ENCODE assay signal across 18 mouse cellular contexts in the genomic region with DNA sequence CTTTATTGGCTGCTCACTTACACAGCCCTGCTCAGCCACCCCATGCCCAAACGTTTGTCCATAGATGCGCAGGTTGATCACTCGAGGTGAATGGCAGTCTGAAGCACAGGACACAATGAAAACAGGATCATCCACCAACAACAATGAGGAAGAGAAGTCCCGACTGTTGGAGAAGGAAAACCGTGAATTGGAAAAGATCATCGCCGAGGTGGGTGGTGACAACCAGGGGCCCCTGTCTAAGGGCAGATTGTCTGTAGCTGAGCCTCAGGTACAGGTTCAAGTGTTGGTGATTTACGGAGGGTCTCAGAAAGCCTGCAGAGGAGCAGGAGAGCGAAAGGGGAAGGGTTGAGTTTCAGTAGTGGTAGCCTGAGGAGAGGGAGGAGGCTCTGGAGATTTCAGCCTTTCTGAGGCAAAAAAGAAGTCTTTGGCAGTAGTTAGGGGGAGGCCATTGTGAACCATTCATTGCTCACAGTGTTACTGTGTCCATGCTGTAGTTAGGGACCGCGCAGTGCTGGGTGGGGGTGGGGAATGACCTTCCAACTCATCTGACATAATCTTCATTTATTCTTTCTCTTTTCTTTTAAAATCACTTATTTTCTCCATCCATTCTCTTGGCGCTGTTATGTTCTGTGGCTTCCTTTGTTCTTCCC. TPM values are rescaled to one million over a fixed set of nuclear protein-coding genes. Genes with fewer than 3 reads are reported as not detected.
DNase-seq lines count a peak whose midpoint lies in the region; ATAC-seq and TF ChIP-seq lines count a peak whose summit lies in the region.
"Had no signal": no experiment of that assay in that cellular context is flagged by ENCODE, and none has a peak within 500 bp of the region (broad histone marks: within the 10 kb centered on the region; RNA-seq: fewer than 3 reads in every experiment).

No protein-coding gene starts in this region.

- peak; percentile 50; the same call in 1 of the 2 replicates for ATAC-seq in forebrain, embryonic 14.5 days
- peak; percentile 60; the same call in 1 of the 2 replicates for ATAC-seq in hindbrain, postnatal 0 days
- peak; percentile 16; the same call in 1 of the 2 replicates for ATAC-seq in neural tube, embryonic 15.5 days (ENCODE audit: low FRiP score)
- no peak for ATAC-seq in stomach, postnatal 0 days (ENCODE audit: low FRiP score, low TSS enrichment)
- ATAC-seq: liver, postnatal 0 days had no signal

- H3K4me3 ChIP-seq in layer of hippocampus, adult 2 months: no peak overlapping the region
- no peak overlapping the region for H3K4me3 ChIP-seq in forebrain, embryonic 14.5 days (ENCODE audit: low read depth, low read length)
- H3K4me3 ChIP-seq in hindbrain, postnatal 0 days (ENCODE audit: low read length): no peak overlapping the region
- H3K4me3 ChIP-seq in neural tube, embryonic 15.5 days (replicated peaks): no peak overlapping the region
- no peak overlapping the region for H3K4me3 ChIP-seq in stomach, postnatal 0 days (ENCODE audit: low read depth, low read length)
- H3K4me3 ChIP-seq: embryonic facial prominence, embryonic 13.5 days; limb, embryonic 12.5 days had no signal

- no peak overlapping the region for H3K4me2 ChIP-seq in forebrain, embryonic 14.5 days (ENCODE audit: low read length)
- H3K4me2 ChIP-seq in hindbrain, postnatal 0 days (ENCODE audit: low read depth, low read length): no peak overlapping the region
- H3K4me2 ChIP-seq in neural tube, embryonic 15.5 days: no peak overlapping the region
- no peak overlapping the region for H3K4me2 ChIP-seq in stomach, postnatal 0 days (replicated peaks; ENCODE audit: low read depth)
- H3K4me2 ChIP-seq: embryonic facial prominence, embryonic 13.5 days; limb, embryonic 12.5 days had no signal

- no peak for TF ChIP-seq CTCF in layer of hippocampus, adult 2 months (conservative IDR thresholded peaks at IDR 0.05)
- TF ChIP-seq CTCF in hindbrain, postnatal 0 days (IDR thresholded peaks at IDR 0.05; ENCODE audit: low read depth): no peak
- no peak for TF ChIP-seq CTCF in stomach, postnatal 0 days (IDR thresholded peaks at IDR 0.05; ENCODE audit: low read depth)

- no peaks in the 10 kb centered on the region for H3K27me3 ChIP-seq in forebrain, embryonic 14.5 days (replicated peaks; ENCODE audit: control insufficient read depth, insufficient read depth, low read length)
- no peaks in the 10 kb centered on the region for H3K27me3 ChIP-seq in hindbrain, postnatal 0 days (ENCODE audit: insufficient read depth, low read length)
- no peaks in the 10 kb centered on the region for H3K27me3 ChIP-seq in neural tube, embryonic 15.5 days (replicated peaks)
- no peaks in the 10 kb centered on the region for H3K27me3 ChIP-seq in stomach, postnatal 0 days (ENCODE audit: control insufficient read depth, insufficient read depth, low read length)
- H3K27me3 ChIP-seq: embryonic facial prominence, embryonic 13.5 days; limb, embryonic 12.5 days had no signal

- WGBS in forebrain, embryonic 14.5 days: 50% methylated on average over 12 of the region's 12 CpGs
- WGBS in hindbrain, postnatal 0 days: 43% methylated on average over 12 of the region's 12 CpGs
- WGBS in neural tube, embryonic 15.5 days: 63% methylated on average over 12 of the region's 12 CpGs
- WGBS in stomach, postnatal 0 days: 89% methylated on average over 12 of the region's 12 CpGs

- peak overlapping the region; percentile 82 for H3K27ac ChIP-seq in layer of hippocampus, adult 2 months
- H3K27ac ChIP-seq in forebrain, embryonic 14.5 days (ENCODE audit: low read depth, low read length): peak overlapping the region; percentile 44; the same call in 1 of the 2 replicates
- H3K27ac ChIP-seq in hindbrain, postnatal 0 days: peak overlapping the region; percentile 45; the same call in 1 of the 2 replicates
- H3K27ac ChIP-seq in neural tube, embryonic 15.5 days (replicated peaks): no peak overlapping the region
- H3K27ac ChIP-seq in stomach, postnatal 0 days (replicated peaks): no peak overlapping the region
- H3K27ac ChIP-seq: embryonic facial prominence, embryonic 13.5 days; limb, embryonic 12.5 days had no signal

- TF ChIP-seq EP300 in stomach, postnatal 0 days (optimal IDR thresholded peaks at IDR 0.05): no peak

- no peak overlapping the region for H3K9ac ChIP-seq in forebrain, embryonic 14.5 days (ENCODE audit: low read length)
- no peak overlapping the region for H3K9ac ChIP-seq in hindbrain, postnatal 0 days (replicated peaks; ENCODE audit: low read length)
- H3K9ac ChIP-seq in neural tube, embryonic 15.5 days (replicated peaks): no peak overlapping the region
- H3K9ac ChIP-seq in stomach, postnatal 0 days (ENCODE audit: low read length): no peak overlapping the region
- H3K9ac ChIP-seq: embryonic facial prominence, embryonic 13.5 days; limb, embryonic 12.5 days; liver, postnatal 0 days had no signal

- peak in 1 of 2 experiments; percentile 8 for DNase-seq in layer of hippocampus, adult 2 months (ENCODE audit: low spot score in 2 of 2)
- no peak for DNase-seq in layer of hippocampus, adult 9-10 months (ENCODE audit: low spot score)
- peak; percentile 24 for DNase-seq in forebrain, embryonic 14.5 days (ENCODE audit: low spot score)
- DNase-seq in hindbrain, postnatal 0 days (ENCODE audit: low spot score): no peak
- no peak for DNase-seq in urinary bladder, postnatal 25 days (ENCODE audit: low spot score)
- DNase-seq in embryo, embryonic 9.5 days (ENCODE audit: extremely low spot score): no peak
- DNase-seq in stomach, postnatal 0 days (ENCODE audit: low spot score): no peak
- DNase-seq: cerebellum, adult 9-11 months; heart, postnatal 4 days; liver, postnatal 0 days had no signal

- no peaks in the 10 kb centered on the region for H3K4me1 ChIP-seq in forebrain, embryonic 14.5 days (ENCODE audit: control insufficient read depth, insufficient read depth, low read length)
- H3K4me1 ChIP-seq in hindbrain, postnatal 0 days (ENCODE audit: insufficient read depth, low read length): no peaks in the 10 kb centered on the region
- no peaks in the 10 kb centered on the region for H3K4me1 ChIP-seq in neural tube, embryonic 15.5 days
- H3K4me1 ChIP-seq in stomach, postnatal 0 days (replicated peaks; ENCODE audit: control insufficient read depth, insufficient read depth): no peaks in the 10 kb centered on the region
- H3K4me1 ChIP-seq: embryonic facial prominence, embryonic 13.5 days; limb, embryonic 12.5 days had no signal

- no peaks in the 10 kb centered on the region for H3K9me3 ChIP-seq in forebrain, embryonic 14.5 days (replicated peaks; ENCODE audit: control insufficient read depth, low read length)
- H3K9me3 ChIP-seq in hindbrain, postnatal 0 days (ENCODE audit: low read length): no peaks in the 10 kb centered on the region
- H3K9me3 ChIP-seq in neural tube, embryonic 15.5 days (replicated peaks): no peaks in the 10 kb centered on the region
- no peaks in the 10 kb centered on the region for H3K9me3 ChIP-seq in stomach, postnatal 0 days (ENCODE audit: control insufficient read depth, low read length)
- H3K9me3 ChIP-seq: embryonic facial prominence, embryonic 13.5 days; limb, embryonic 12.5 days had no signal

- H3K36me3 ChIP-seq in forebrain, embryonic 14.5 days (ENCODE audit: control insufficient read depth, insufficient read depth, low read length): peaks cover 92% of the 10 kb centered on the region
- H3K36me3 ChIP-seq in hindbrain, postnatal 0 days (ENCODE audit: insufficient read depth, low read length): peaks cover 83% of the 10 kb centered on the region
- peaks cover 86% of the 10 kb centered on the region for H3K36me3 ChIP-seq in neural tube, embryonic 15.5 days
- peaks cover 11% of the 10 kb centered on the region for H3K36me3 ChIP-seq in stomach, postnatal 0 days (ENCODE audit: control insufficient read depth, insufficient read depth, low read length)

RNA-seq across cellular contexts. Expression of a gene that starts 16.1 kb away (rescaled TPM):
- not detected for total RNA-seq in layer of hippocampus, adult 2 months (2021)
- polyA plus RNA-seq in forebrain, embryonic 14.5 days (2014; fragmentation: Nextera tagmentation; extraction: Ambion mirVana): not detected in 2 replicates
- total RNA-seq in hindbrain, postnatal 0 days (2014; rRNA removed): not detected in 2 replicates
- polyA plus RNA-seq in hindbrain, postnatal 0 days (2015; fragmentation: Nextera tagmentation; extraction: Ambion mirVana): not detected in 2 replicates
- 0.06 TPM in 1 of 2 replicates, not detected in the other for polyA plus RNA-seq in neural tube, embryonic 15.5 days (2015; fragmentation: Nextera tagmentation; extraction: Ambion mirVana)
- polyA plus RNA-seq in stomach, postnatal 0 days (2015; fragmentation: Nextera tagmentation; extraction: Ambion mirVana): not detected in 2 replicates
- total RNA-seq: adrenal gland, adult 18-20 months; heart, postnatal 4 days; megakaryocyte progenitor cell, adult 5-6 weeks had no signal
- polyA plus RNA-seq: embryonic facial prominence, embryonic 13.5 days; gonadal fat pad, adult 2 months; kidney, embryonic 14.5 days; liver, postnatal 0 days had no signal

RNA-seq across cellular contexts. Expression of a gene that starts 25.9 kb away (rescaled TPM):
- total RNA-seq in layer of hippocampus, adult 2 months (2021): not detected
- polyA plus RNA-seq in forebrain, embryonic 14.5 days (2014; fragmentation: Nextera tagmentation; extraction: Ambion mirVana): not detected in 2 replicates
- total RNA-seq in hindbrain, postnatal 0 days (2014; rRNA removed): not detected in 2 replicates
- 0.06 TPM in 1 of 2 replicates, not detected in the other for polyA plus RNA-seq in hindbrain, postnatal 0 days (2015; fragmentation: Nextera tagmentation; extraction: Ambion mirVana)
- polyA plus RNA-seq in neural tube, embryonic 15.5 days (2015; fragmentation: Nextera tagmentation; extraction: Ambion mirVana): not detected in 2 replicates
- polyA plus RNA-seq in stomach, postnatal 0 days (2015; fragmentation: Nextera tagmentation; extraction: Ambion mirVana): not detected in 2 replicates
- total RNA-seq: adrenal gland, adult 18-20 months; heart, postnatal 4 days; layer of hippocampus, postnatal 25 days; megakaryocyte progenitor cell, adult 5-6 weeks had no signal
- polyA plus RNA-seq: embryonic facial prominence, embryonic 13.5 days; gonadal fat pad, adult 2 months; kidney, embryonic 14.5 days; limb, embryonic 12.5 days; liver, postnatal 0 days had no signal

RNA-seq across cellular contexts. Expression of a gene that starts 26.4 kb away (rescaled TPM):
- total RNA-seq in layer of hippocampus, adult 2 months (2021): 100 to 1,000 TPM; 682 to 738 TPM
- 53.4 and 60.5 TPM in 2 replicates for polyA plus RNA-seq in forebrain, embryonic 14.5 days (2014; fragmentation: Nextera tagmentation; extraction: Ambion mirVana)
- 519 and 527 TPM in 2 replicates for total RNA-seq in hindbrain, postnatal 0 days (2014; rRNA removed)
- polyA plus RNA-seq in hindbrain, postnatal 0 days (2015; fragmentation: Nextera tagmentation; extraction: Ambion mirVana): 93.4 and 98.3 TPM in 2 replicates
- 77.9 and 90.1 TPM in 2 replicates for polyA plus RNA-seq in neural tube, embryonic 15.5 days (2015; fragmentation: Nextera tagmentation; extraction: Ambion mirVana)
- 3.8 and 4.3 TPM in 2 replicates for polyA plus RNA-seq in stomach, postnatal 0 days (2015; fragmentation: Nextera tagmentation; extraction: Ambion mirVana)

RNA-seq across cellular contexts. Expression of a gene that starts 47.7 kb away (rescaled TPM):
- total RNA-seq in layer of hippocampus, adult 2 months (2021): not detected
- polyA plus RNA-seq in forebrain, embryonic 14.5 days (2014; fragmentation: Nextera tagmentation; extraction: Ambion mirVana): not detected in 2 replicates
- total RNA-seq in hindbrain, postnatal 0 days (2014; rRNA removed): not detected in 2 replicates
- polyA plus RNA-seq in hindbrain, postnatal 0 days (2015; fragmentation: Nextera tagmentation; extraction: Ambion mirVana): not detected in 2 replicates
- polyA plus RNA-seq in neural tube, embryonic 15.5 days (2015; fragmentation: Nextera tagmentation; extraction: Ambion mirVana): not detected in 2 replicates
- polyA plus RNA-seq in stomach, postnatal 0 days (2015; fragmentation: Nextera tagmentation; extraction: Ambion mirVana): not detected in 2 replicates
- total RNA-seq: adrenal gland, adult 18-20 months; heart, postnatal 4 days; layer of hippocampus, postnatal 25 days; megakaryocyte progenitor cell, adult 5-6 weeks had no signal
- polyA plus RNA-seq: embryonic facial prominence, embryonic 13.5 days; gonadal fat pad, adult 2 months; kidney, embryonic 14.5 days; limb, embryonic 12.5 days; liver, postnatal 0 days had no signal

RNA-seq across cellular contexts. Expression of a gene that starts 49.0 kb away (rescaled TPM):
- 10 to 100 TPM; 42.6 to 45.6 TPM for total RNA-seq in layer of hippocampus, adult 2 months (2021)
- 0.98 and 1.4 TPM in 2 replicates for polyA plus RNA-seq in forebrain, embryonic 14.5 days (2014; fragmentation: Nextera tagmentation; extraction: Ambion mirVana)
- total RNA-seq in hindbrain, postnatal 0 days (2014; rRNA removed): 0.52 TPM in 1 of 2 replicates, not detected in the other
- 1.5 and 1.7 TPM in 2 replicates for polyA plus RNA-seq in hindbrain, postnatal 0 days (2015; fragmentation: Nextera tagmentation; extraction: Ambion mirVana)
- 1.5 and 2.0 TPM in 2 replicates for polyA plus RNA-seq in neural tube, embryonic 15.5 days (2015; fragmentation: Nextera tagmentation; extraction: Ambion mirVana)
- 0.08 TPM in 1 of 2 replicates, not detected in the other for polyA plus RNA-seq in stomach, postnatal 0 days (2015; fragmentation: Nextera tagmentation; extraction: Ambion mirVana)
- total RNA-seq: adrenal gland, adult 18-20 months; heart, postnatal 4 days; megakaryocyte progenitor cell, adult 5-6 weeks had no signal
- polyA plus RNA-seq: gonadal fat pad, adult 2 months; limb, embryonic 12.5 days; liver, postnatal 0 days had no signal

Comparison
In these comparisons a context has a peak if more than half of its experiments do, and no peak if none do; other contexts are left out.
1. H3K27ac ChIP-seq: peak in layer of hippocampus, adult 2 months (single experiment), forebrain, embryonic 14.5 days (single experiment) and hindbrain, postnatal 0 days (single experiment); none in neural tube, embryonic 15.5 days (single experiment) and stomach, postnatal 0 days (single experiment).
2. RNA of a gene that starts 26.4 kb away (polyA plus RNA-seq): 93.4 to 98.3 TPM in hindbrain, postnatal 0 days, 77.9 to 90.1 TPM in neural tube, embryonic 15.5 days and 53.4 to 60.5 TPM in forebrain, embryonic 14.5 days; 3.8 to 4.3 TPM in stomach, postnatal 0 days; every median in the first group is over 10 times any median in the second.